8 mouse cellular contexts compared by ENCODE assay signal in genomic region chr12:51348698-51348998, GRCm38 (mm10). TPM values are rescaled to one million over a fixed set of nuclear protein-coding genes. Genes with fewer than 3 reads are reported as not detected.
DNase-seq lines count a peak whose midpoint lies in the region; ATAC-seq lines count a peak whose summit lies in the region.

No protein-coding gene starts in this region.

- H3K9ac ChIP-seq in liver, embryonic 13.5 days, result peak overlapping the region; percentile 98

- no peaks in the 10 kb centered on the region for H3K27me3 ChIP-seq in heart, embryonic 10.5 days (ENCODE audit: insufficient read depth, poor library complexity, severe bottlenecking)
- no peaks in the 10 kb centered on the region for H3K27me3 ChIP-seq in liver, embryonic 13.5 days

- H3K36me3 ChIP-seq in heart, embryonic 10.5 days, result peaks cover 24% of the 10 kb centered on the region
- peaks cover 25% of the 10 kb centered on the region for H3K36me3 ChIP-seq in liver, embryonic 13.5 days

- DNase-seq in heart, embryonic 10.5 days (ENCODE audit: low spot score), result no peak
- no peak for DNase-seq in heart, adult 18-20 months
- DNase-seq in thymus, postnatal 4 days, result peak; percentile 28
- DNase-seq in thymus, postnatal 36 days, result no peak
- DNase-seq in liver, embryonic 13.5 days, result no peak
- no peak for DNase-seq in ovary, adult 18-20 months (ENCODE audit: low spot score)
- no peak for DNase-seq in layer of hippocampus, adult 11-12 months (ENCODE audit: low spot score)
- no peak for DNase-seq in gastrocnemius, adult 18-20 months (ENCODE audit: low spot score)

- H3K9me3 ChIP-seq in heart, embryonic 10.5 days, result no peaks in the 10 kb centered on the region
- H3K9me3 ChIP-seq in liver, embryonic 13.5 days (replicated peaks), result no peaks in the 10 kb centered on the region

- peak; percentile 11; the same call in 1 of the 2 replicates for ATAC-seq in liver, embryonic 13.5 days (ENCODE audit: low read depth)

- H3K4me2 ChIP-seq in liver, embryonic 13.5 days, result peak overlapping the region; percentile 78

- peak overlapping the region; percentile 85 for H3K4me3 ChIP-seq in heart, embryonic 10.5 days
- H3K4me3 ChIP-seq in liver, embryonic 13.5 days (replicated peaks), result peak overlapping the region; percentile 92

- H3K4me1 ChIP-seq in heart, embryonic 10.5 days, result 0 out of 2 replicates have a peak, but pooled peaks cover 4% of the 10 kb centered on the region
- H3K4me1 ChIP-seq in liver, embryonic 13.5 days (replicated peaks), result peaks cover 18% of the 10 kb centered on the region

- peak overlapping the region; percentile 97 for H3K27ac ChIP-seq in heart, embryonic 10.5 days
- H3K27ac ChIP-seq in liver, embryonic 13.5 days, result peak overlapping the region; percentile 92

- 1% methylated on average over 10 of the region's 10 CpGs for WGBS in heart, embryonic 10.5 days
- 1% methylated on average over 10 of the region's 10 CpGs for WGBS in liver, embryonic 13.5 days (ENCODE audit: insufficient replicate concordance)

RNA-seq across cellular contexts. Expression of gene G2e3, which starts 0.8 kb away (rescaled TPM):
- 23.3 and 27.8 TPM in 2 replicates for polyA plus RNA-seq in heart, embryonic 10.5 days (2016; fragmentation: Nextera tagmentation; extraction: Ambion mirVana)
- 1 to 10 TPM; 2.2 to 2.8 TPM for total RNA-seq in heart, adult 18-20 months (2021)
- 16.8 and 21.2 TPM in 2 replicates for polyA plus RNA-seq in liver, embryonic 13.5 days (2015; fragmentation: Nextera tagmentation; extraction: Ambion mirVana)
- total RNA-seq in gastrocnemius, adult 18-20 months (2021), result 1 to 10 TPM; 1.1 to 1.3 TPM

RNA-seq across cellular contexts. Expression of gene Scfd1, which starts 28.7 kb away (rescaled TPM):
- polyA plus RNA-seq in heart, embryonic 10.5 days (2016; fragmentation: Nextera tagmentation; extraction: Ambion mirVana), result 74.5 and 75.9 TPM in 2 replicates
- total RNA-seq in heart, adult 18-20 months (2021), result 10 to 100 TPM; 21.1 to 23.9 TPM
- polyA plus RNA-seq in liver, embryonic 13.5 days (2015; fragmentation: Nextera tagmentation; extraction: Ambion mirVana), result 42.4 and 49.6 TPM in 2 replicates
- 10 to 100 TPM; 16.7 to 17.8 TPM for total RNA-seq in gastrocnemius, adult 18-20 months (2021)
